Mouse (Mus musculus): ENCODE results near the gene Podxl.
"Not testable (repeated sequence)": the region's sequence is repeated elsewhere in the genome, so short reads cannot be mapped to it uniquely, and the experiment has no call there.

Podxl gene

GRCm38 (mm10) chr6:31568070-31568595 is 4.4 kb upstream of the Podxl start:
- in situ Hi-C loops (cut with MboI; ENCODE audit: low sequenced_read_pairs) = no loop called here

- in situ Hi-C loops (cut with MboI; ENCODE audit: low sequenced_read_pairs) = no loop called here
Observed at GRCm38 (mm10) chr6:31567200-31567599, 3.4 kb upstream of the Podxl start.

- in situ Hi-C loops (cut with MboI; ENCODE audit: low sequenced_read_pairs) = no loop called here
Observed at GRCm38 (mm10) chr6:31564901-31565391, 1.2 kb upstream of the Podxl start.

- in situ Hi-C loops (cut with MboI; ENCODE audit: low sequenced_read_pairs) = no loop called here
Observed at GRCm38 (mm10) chr6:31564182-31564531, 376 bp upstream of the Podxl start.

GRCm38 (mm10) chr6:31562371-31563080 is 1.3 kb downstream of the Podxl start:
- in situ Hi-C loops (cut with MboI; ENCODE audit: low sequenced_read_pairs) = no loop called here

- in situ Hi-C loops (cut with MboI; ENCODE audit: low sequenced_read_pairs) = not testable (repeated sequence)
Observed at GRCm38 (mm10) chr6:31561948-31562347, 1.8 kb downstream of the Podxl start.

GRCm38 (mm10) chr6:31560138-31560959 is 3.4 kb downstream of the Podxl start:
- in situ Hi-C loops (cut with MboI; ENCODE audit: low sequenced_read_pairs) = no loop called here

- in situ Hi-C loops (cut with MboI; ENCODE audit: low sequenced_read_pairs) = no loop called here
Observed at GRCm38 (mm10) chr6:31556460-31557100, 7.2 kb downstream of the Podxl start.

GRCm38 (mm10) chr6:31550876-31551532 is 12.8 kb downstream of the Podxl start:
- in situ Hi-C loops (cut with MboI; ENCODE audit: low sequenced_read_pairs) = no loop called here

- in situ Hi-C loops (cut with MboI; ENCODE audit: low sequenced_read_pairs) = no loop called here
Observed at GRCm38 (mm10) chr6:31549361-31550051, 14.3 kb downstream of the Podxl start.

GRCm38 (mm10) chr6:31544318-31544717 is 19.5 kb downstream of the Podxl start:
- in situ Hi-C loops (cut with MboI; ENCODE audit: low sequenced_read_pairs) = no loop called here

- in situ Hi-C loops (cut with MboI; ENCODE audit: low sequenced_read_pairs) = no loop called here
Observed at GRCm38 (mm10) chr6:31540018-31540417, 23.8 kb downstream of the Podxl start.

GRCm38 (mm10) chr6:31538112-31538511 is 25.7 kb downstream of the Podxl start:
- in situ Hi-C loops (cut with MboI; ENCODE audit: low sequenced_read_pairs) = no loop called here

- in situ Hi-C loops (cut with MboI; ENCODE audit: low sequenced_read_pairs) = no loop called here
Observed at GRCm38 (mm10) chr6:31537193-31537592, 26.6 kb downstream of the Podxl start.

GRCm38 (mm10) chr6:31534705-31535104 is 29.1 kb downstream of the Podxl start:
- in situ Hi-C loops (cut with MboI; ENCODE audit: low sequenced_read_pairs) = no loop called here

GRCm38 (mm10) chr6:31531880-31532279 is 31.9 kb downstream of the Podxl start:
- in situ Hi-C loops (cut with MboI; ENCODE audit: low sequenced_read_pairs) = no loop called here

- in situ Hi-C loops (cut with MboI; ENCODE audit: low sequenced_read_pairs) = loop anchor here (10.0 kb wide), 1 partner anchor 106 kb away; no protein-coding TSS in a partner anchor
Observed at GRCm38 (mm10) chr6:31528339-31528738, 35.4 kb downstream of the Podxl start.

- in situ Hi-C loops (cut with MboI; ENCODE audit: low sequenced_read_pairs) = loop anchor here (10.0 kb wide), 1 partner anchor 107 kb away; no protein-coding TSS in a partner anchor
Observed at GRCm38 (mm10) chr6:31527897-31528296, 35.9 kb downstream of the Podxl start.

- in situ Hi-C loops (cut with MboI; ENCODE audit: low sequenced_read_pairs) = loop anchor here (10.0 kb wide), 1 partner anchor 108 kb away; no protein-coding TSS in a partner anchor
Observed at GRCm38 (mm10) chr6:31526929-31527328, 36.9 kb downstream of the Podxl start.
